Mouse (Mus musculus): ENCODE data around the gene Tpd52l2.

- TF ChIP-seq POLR2AphosphoS5 (IDR thresholded peaks at IDR 0.05; ENCODE audit: insufficient replicate concordance, low read depth, low read length): no peak
- TF ChIP-seq CTCF (IDR thresholded peaks at IDR 0.05; ENCODE audit: low read depth, low read length): no peak
- no peak for TF ChIP-seq GATA2 (IDR thresholded peaks at IDR 0.05; ENCODE audit: borderline replicate concordance, low read depth, low read length)
- no peak for TF ChIP-seq TAL1 (conservative IDR thresholded peaks at IDR 0.05; ENCODE audit: low read depth, low read length)
Measured at GRCm38 (mm10) chr2:181455899-181456298, 41.0 kb upstream of the Tpd52l2 start.

Data from G1E (cell line).